Mouse (Mus musculus): Measurements from ENCODE around the gene Gsdma2.

GRCm38 (mm10) chr11:98698849-98699640 is 52.5 kb downstream of the Gsdma2 start:
- TF ChIP-seq CTCF (IDR thresholded peaks at IDR 0.05; ENCODE audit: insufficient read depth, low read depth, low read length) (no peak), POLR2A (IDR thresholded peaks at IDR 0.05; ENCODE audit: insufficient read depth, low read depth, low read length) (no peak)

Measured in olfactory bulb, adult 2 months (tissue).